Mouse (Mus musculus) MEL (cell line): ENCODE measurements around the gene Rilpl1. TPM values are rescaled to one million over a fixed set of nuclear protein-coding genes. Genes with fewer than 3 reads are reported as not detected.
"Not testable (repeated sequence)": the region's sequence is repeated elsewhere in the genome, so short reads cannot be mapped to it uniquely, and the experiment has no call there.

Source experiments
- DNase-seq: peaks from one replicate; pipeline ENCODE4 v3.0.0; 2011; ENCODE audit warnings: low read depth, low spot score
- H3K27ac ChIP-seq: 2 replicates; pipeline ENCODE4 v1.5.1; 2012; ENCODE audit warnings: low read depth, mild to moderate bottlenecking, control low read depth, low read length, moderate library complexity; ENCODE audit not compliant: control insufficient read depth
- H3K27me3 ChIP-seq, 2 experiments: fragments of 150-350 bp in 1 of 2; sonication (generic) in 1 of 2; 2 replicates each; pipeline ENCODE4 v1.6.1; 2012; ENCODE audit warnings: low read length in 2 of 2, mild to moderate bottlenecking in 2 of 2, improper control_type of control experiment in 1 of 2, moderate library complexity in 1 of 2; ENCODE audit not compliant: insufficient read depth in 2 of 2, control insufficient read depth in 1 of 2
- H3K36me3 ChIP-seq, 2 experiments: 2 replicates each; pipeline ENCODE4 v1.6.1; 2012 to 2014; ENCODE audit warnings: low read length in 2 of 2, improper control_type of control experiment in 1 of 2, inconsistent platforms in 1 of 2, mild to moderate bottlenecking in 1 of 2; ENCODE audit not compliant: insufficient read depth in 2 of 2, control insufficient read depth in 1 of 2
- H3K4me1 ChIP-seq, 2 experiments: fragments of 150-350 bp in 1 of 2; sonication (generic) in 1 of 2; 2 replicates each; pipeline ENCODE4 v1.6.1; 2012; ENCODE audit warnings: low read length in 2 of 2, improper control_type of control experiment in 1 of 2, mild to moderate bottlenecking in 1 of 2; ENCODE audit not compliant: insufficient read depth in 2 of 2, control insufficient read depth in 1 of 2
- H3K4me3 ChIP-seq, 2 experiments: fragments of 150-350 bp in 1 of 2; sonication (generic) in 1 of 2; 2 replicates each; pipeline ENCODE4 v1.5.1; 2012; ENCODE audit warnings: low read depth in 2 of 2, low read length in 2 of 2, mild to moderate bottlenecking in 2 of 2, moderate library complexity in 2 of 2, control low read depth in 1 of 2, improper control_type of control experiment in 1 of 2; ENCODE audit not compliant: control insufficient read depth in 1 of 2, insufficient read depth in 1 of 2
- H3K79me2 ChIP-seq: 2 replicates; pipeline ENCODE4 v1.6.1; 2012; ENCODE audit warnings: mild to moderate bottlenecking, low read length, moderate library complexity; ENCODE audit not compliant: control insufficient read depth, poor library complexity, insufficient read depth
- H3K9ac ChIP-seq: 2 replicates; pipeline ENCODE4 v1.6.1; 2012; ENCODE audit warnings: low read depth, mild to moderate bottlenecking, control low read depth, low read length, moderate library complexity; ENCODE audit not compliant: control insufficient read depth, poor library complexity, severe bottlenecking
- H3K9me3 ChIP-seq: fragments of 150-350 bp; sonication (generic); replicated peaks from 2 replicates; pipeline ENCODE4 v1.6.1; 2012; ENCODE audit warnings: mild to moderate bottlenecking, low read length, improper control_type of control experiment, moderate library complexity; ENCODE audit not compliant: insufficient read depth
- BHLHE40 ChIP-seq: IDR thresholded peaks from 2 replicates; pipeline ENCODE4 v1.6.1; 2012; ENCODE audit warnings: low read depth, mild to moderate bottlenecking, inconsistent platforms, low read length, improper control_type of control experiment, borderline replicate concordance
- CHD1 ChIP-seq: IDR thresholded peaks from 2 replicates; pipeline ENCODE4 v1.6.1; 2012; ENCODE audit warnings: low read depth, mild to moderate bottlenecking, inconsistent platforms, low read length, improper control_type of control experiment
- CTCF ChIP-seq, 3 experiments: IDR thresholded peaks in 2 of 3; conservative IDR thresholded peaks in 1 of 3; 2 replicates each; pipeline ENCODE4 v1.5.1; 2011 to 2012; ENCODE audit warnings: low read length in 3 of 3, low read depth in 2 of 3, mild to moderate bottlenecking in 2 of 3, improper control_type of control experiment in 1 of 3, inconsistent platforms in 1 of 3, mixed read lengths in 1 of 3, moderate library complexity in 1 of 3; ENCODE audit not compliant: control insufficient read depth in 1 of 3, insufficient read depth in 1 of 3, poor library complexity in 1 of 3, severe bottlenecking in 1 of 3
- JUND ChIP-seq: IDR thresholded peaks from 2 replicates; pipeline ENCODE4 v1.6.1; 2011; ENCODE audit warnings: low read depth, mild to moderate bottlenecking, improper control_type of control experiment, low read length
- POLR2AphosphoS2 ChIP-seq: IDR thresholded peaks from 2 replicates; pipeline ENCODE4 v1.6.1; 2011; ENCODE audit warnings: low read length, improper control_type of control experiment
- POLR2AphosphoS5 ChIP-seq: IDR thresholded peaks from 2 replicates; pipeline ENCODE4 v1.6.1; 2012; ENCODE audit warnings: low read depth, borderline replicate concordance, mild to moderate bottlenecking, inconsistent platforms, low read length, moderate library complexity, mixed read lengths
- UBTF ChIP-seq: IDR thresholded peaks from 2 replicates; pipeline ENCODE4 v1.6.1; 2012; ENCODE audit warnings: low read depth, mild to moderate bottlenecking, inconsistent platforms, low read length, improper control_type of control experiment, moderate library complexity, borderline replicate concordance; ENCODE audit not compliant: insufficient read depth
- ZC3H11A ChIP-seq: IDR thresholded peaks from 2 replicates; pipeline ENCODE4 v1.6.1; 2012; ENCODE audit warnings: low read depth, mild to moderate bottlenecking, inconsistent platforms, low read length, improper control_type of control experiment
- ZKSCAN1 ChIP-seq: IDR thresholded peaks from 2 replicates; pipeline ENCODE4 v1.6.1; 2012; ENCODE audit warnings: low read depth, mild to moderate bottlenecking, inconsistent platforms, low read length, improper control_type of control experiment, moderate library complexity
- ZMIZ1 ChIP-seq: IDR thresholded peaks from 2 replicates; pipeline ENCODE4 v1.6.1; 2012; ENCODE audit warnings: low read depth, mild to moderate bottlenecking, inconsistent platforms, low read length, improper control_type of control experiment, moderate library complexity
- ZNF384 ChIP-seq: IDR thresholded peaks from 2 replicates; pipeline ENCODE4 v1.6.1; 2012; ENCODE audit warnings: low read depth, mild to moderate bottlenecking, inconsistent platforms, low read length, improper control_type of control experiment
- polyA plus RNA-seq, 2 experiments: library from polyadenylated mRNA; stranded (reverse) in 1 of 2; unstranded in 1 of 2; fragments of >175 nt in 1 of 2; fragments of >200 nt in 1 of 2; gene quantifications; 2 replicates each; pipeline versions ENCODE4 v1.2.1 to v1.2.4; 2012; ENCODE audit warnings: low replicate concordance in 2 of 2, low read depth in 1 of 2; ENCODE audit not compliant: insufficient read length in 2 of 2, insufficient read depth in 1 of 2, missing spikeins in 1 of 2
- total RNA-seq: library from RNA; depleted of rRNA; stranded (reverse); fragments of 300-350 nt; gene quantifications from 2 replicates; pipeline ENCODE4 v1.2.3, GENCODE M21; 2012

Rilpl1 gene
- total and polyA plus RNA-seq, 3 experiments, result 5.7 to 8.6 TPM; not detected in 1

DNA sequence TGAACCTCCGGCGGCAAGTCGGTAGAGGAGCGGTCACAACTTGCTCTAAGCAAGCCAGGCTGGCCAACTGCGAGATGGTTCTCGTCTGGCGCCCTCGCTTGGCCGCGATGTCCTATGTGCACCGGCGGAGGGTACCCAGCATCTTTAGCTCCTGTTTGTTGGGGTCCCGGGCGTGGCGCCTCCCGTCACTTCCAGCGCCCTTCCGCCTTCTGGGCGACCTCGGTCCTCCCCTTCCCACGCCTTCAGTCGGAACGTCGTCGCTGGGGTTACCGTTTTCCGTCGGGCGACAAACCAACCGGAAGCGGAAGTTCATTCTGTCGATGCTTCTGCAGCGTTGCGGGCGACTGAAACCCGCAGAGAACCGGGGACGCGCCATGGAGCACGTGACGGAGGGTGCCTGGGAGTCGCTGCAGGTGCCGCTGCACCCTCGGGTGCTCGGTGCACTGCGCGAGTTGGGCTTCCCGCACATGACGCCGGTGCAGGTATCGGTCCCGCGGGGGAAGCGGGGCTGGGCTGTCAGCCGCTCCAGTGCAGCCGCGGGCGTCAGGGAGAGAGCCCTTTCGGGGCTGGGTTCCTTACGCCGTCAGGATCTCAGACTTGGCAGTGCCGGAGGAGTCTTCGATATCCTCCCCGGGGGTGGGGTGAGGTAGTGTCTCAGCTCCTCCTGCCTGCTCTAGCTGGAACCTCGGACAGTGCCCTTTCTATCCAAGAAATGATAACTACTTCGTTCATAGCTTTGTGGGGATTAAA, 21.5 kb upstream of the Rilpl1 start, which contains the start of gene Ddx55 (continued):
- TF ChIP-seq ZC3H11A, result no peak
- TF ChIP-seq UBTF, result no peak
- no peak for TF ChIP-seq JUND
- TF ChIP-seq, all 39 proteins: peak for 17

- TF ChIP-seq BHLHE40 (no peak), POLR2AphosphoS5 (no peak), POLR2AphosphoS2 (0 out of 2 replicates have a peak, but pooled peaks have one; percentile 10), ZKSCAN1 (0 out of 2 replicates have a peak, but pooled peaks have one; percentile 11)
- H3K27me3 ChIP-seq, result no peaks in the 10 kb centered on the region
- peak overlapping the region; percentile 78 for H3K9ac ChIP-seq
- no peaks in the 10 kb centered on the region for H3K9me3 ChIP-seq
- peak; percentile 50 for DNase-seq
- H3K27ac ChIP-seq, result peak overlapping the region; percentile 63
- peaks cover 0 to 10% of the 10 kb centered on the region in 2 experiments; a peak in 1 of 4 replicates for H3K4me1 ChIP-seq
- peaks cover 22% of the 10 kb centered on the region for H3K79me2 ChIP-seq
- peaks cover 0 to 21% of the 10 kb centered on the region in 2 experiments; a peak in 3 of 4 replicates for H3K36me3 ChIP-seq
- H3K4me3 ChIP-seq, result peak overlapping the region; percentile 63 to 97
Observed at GRCm38 (mm10) chr5:124552094-124552472, 20.9 kb upstream of the Rilpl1 start.

GRCm38 (mm10) chr5:124551349-124552093, 20.3 kb upstream of the Rilpl1 start:
- H3K79me2 ChIP-seq, result peaks cover 21% of the 10 kb centered on the region
- TF ChIP-seq CHD1 (0 out of 2 replicates have a peak, but pooled peaks have one; percentile 8), CTCF (IDR thresholded peaks at IDR 0.05 in 2 of 3, conservative IDR thresholded peaks at IDR 0.05 in 1 of 3; ENCODE audit: control insufficient read depth in 1 of 3, insufficient read depth in 1 of 3, low read depth in 2 of 3, low read length in 3 of 3, poor library complexity in 1 of 3, severe bottlenecking in 1 of 3) (peak in 1 of 3 experiments; percentile 22; a peak in 2 of 6 replicates), ZNF384 (peak; percentile 64), ZMIZ1 (0 out of 2 replicates have a peak, but pooled peaks have one; percentile 53), POLR2AphosphoS2 (peak; percentile 43)
- H3K27me3 ChIP-seq, H3K4me1 ChIP-seq, H3K9me3 ChIP-seq: not testable (repeated sequence)
- peak overlapping the region; percentile 63 for H3K27ac ChIP-seq
- H3K9ac ChIP-seq, result peak overlapping the region; percentile 78
- H3K4me3 ChIP-seq, result peak overlapping the region; percentile 63 to 97
- peak; percentile 53 for DNase-seq
- peaks cover 0 to 23% of the 10 kb centered on the region in 2 experiments; a peak in 3 of 4 replicates for H3K36me3 ChIP-seq
